Mouse (Mus musculus): Measurements from ENCODE around the gene Mrpl28. TPM values are rescaled to one million over a fixed set of nuclear protein-coding genes. Genes with fewer than 3 reads are reported as not detected.
"Not testable (repeated sequence)": the region's sequence is repeated elsewhere in the genome, so short reads cannot be mapped to it uniquely, and the experiment has no call there.

Mrpl28 gene
- 10 to 100 TPM; 72.2 to 81.8 TPM for total RNA-seq (2021)
- long read RNA-seq, transcript Mrpl28-201 (5 exons, 1,068 nt), result major isoform, 130 of 145 reads
- long read RNA-seq, partial matches to known transcripts, result 10 of 145 reads
- long read RNA-seq, other reads (novel, unspliced or antisense), result 4 of 145 reads

DNA sequence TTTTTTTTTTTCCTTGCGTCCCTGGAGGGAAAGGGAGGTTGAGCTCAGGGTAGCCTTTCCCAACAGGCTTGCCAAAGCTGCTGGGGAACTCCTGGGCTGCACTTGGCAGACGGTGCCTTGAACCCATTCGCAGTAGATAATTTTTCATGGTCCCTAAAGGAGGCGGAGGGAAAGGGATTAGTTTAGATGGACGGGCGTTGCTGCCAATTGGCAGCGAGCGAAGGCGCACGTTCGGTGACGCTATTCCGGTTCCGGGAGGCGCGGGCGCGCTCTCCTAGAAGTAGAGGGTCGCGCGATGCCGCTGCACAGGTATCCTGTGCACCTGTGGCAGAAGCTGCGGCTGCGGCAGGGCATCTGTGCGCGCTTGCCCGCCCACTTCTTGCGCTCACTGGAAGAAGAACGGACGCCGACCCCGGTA, at the start of gene Mrpl28:
Mrpl28 (plus strand) TSS at position 234 of the 418 bp plus-strand sequence.
- peak; percentile 86 to 93 for DNase-seq (ENCODE audit: low spot score in 2 of 2)

DNA sequence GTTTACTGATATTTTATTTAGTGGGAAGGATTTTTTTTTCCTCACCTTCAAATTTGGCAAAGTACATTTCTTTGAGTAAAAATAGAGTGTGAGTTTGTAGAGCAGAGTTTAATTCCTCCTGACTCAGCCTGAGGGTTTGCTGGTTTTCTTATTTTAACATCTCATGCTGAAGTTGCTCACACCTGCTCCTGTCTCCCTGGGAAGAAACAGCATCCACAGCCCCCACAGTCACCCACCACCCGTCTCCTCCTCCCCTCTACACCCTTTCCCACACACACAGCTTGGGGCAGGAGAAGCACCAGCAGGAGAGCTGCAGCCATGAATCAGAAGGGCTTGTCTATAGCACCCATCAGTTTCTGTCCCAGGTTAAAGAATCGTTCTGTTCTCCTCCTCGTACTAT, 48.1 kb upstream of the Mrpl28 start:
- DNase-seq (ENCODE audit: low spot score in 2 of 2), result no peak

DNA sequence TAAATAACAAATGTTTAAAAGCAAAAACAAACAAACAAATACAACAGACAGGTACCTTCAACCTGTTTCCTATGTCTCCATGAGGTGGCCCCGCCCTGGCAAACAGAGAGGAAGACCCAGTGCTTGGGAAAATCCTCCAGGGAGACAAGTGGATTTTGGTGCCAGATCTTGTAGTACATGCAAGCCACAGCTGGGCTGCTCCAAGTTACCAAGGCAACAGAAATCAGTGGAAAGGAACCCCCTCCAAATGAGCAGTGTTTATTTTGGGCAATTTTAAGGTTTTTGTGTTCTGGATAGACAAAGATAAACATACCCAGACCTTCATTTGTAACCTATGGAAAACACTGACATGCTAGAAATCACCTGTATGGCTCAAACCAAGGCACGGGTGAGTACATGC, 44.4 kb upstream of the Mrpl28 start:
- DNase-seq (ENCODE audit: low spot score in 2 of 2), result no peak

DNA sequence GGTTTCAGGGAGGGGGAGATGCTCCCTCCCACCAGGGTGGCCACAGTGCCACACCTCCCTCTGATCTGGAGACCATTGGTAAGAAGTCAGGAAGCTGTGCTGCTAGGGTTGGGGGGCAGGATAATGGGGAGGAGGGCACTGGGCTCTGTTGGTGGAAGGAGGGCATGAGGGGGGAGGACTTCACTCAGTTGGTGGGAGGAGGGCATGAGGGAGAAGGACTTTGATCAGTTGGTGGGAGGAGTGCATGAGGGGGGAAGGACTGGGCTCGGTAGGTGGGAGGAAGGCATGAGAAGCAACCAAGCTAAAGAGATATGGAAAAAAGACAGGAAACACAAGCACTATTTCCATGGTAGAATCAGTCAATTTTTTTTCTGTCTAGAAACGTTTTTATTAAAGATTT, 42.4 kb upstream of the Mrpl28 start:
- DNase-seq (ENCODE audit: low spot score in 2 of 2), result no peak

DNA sequence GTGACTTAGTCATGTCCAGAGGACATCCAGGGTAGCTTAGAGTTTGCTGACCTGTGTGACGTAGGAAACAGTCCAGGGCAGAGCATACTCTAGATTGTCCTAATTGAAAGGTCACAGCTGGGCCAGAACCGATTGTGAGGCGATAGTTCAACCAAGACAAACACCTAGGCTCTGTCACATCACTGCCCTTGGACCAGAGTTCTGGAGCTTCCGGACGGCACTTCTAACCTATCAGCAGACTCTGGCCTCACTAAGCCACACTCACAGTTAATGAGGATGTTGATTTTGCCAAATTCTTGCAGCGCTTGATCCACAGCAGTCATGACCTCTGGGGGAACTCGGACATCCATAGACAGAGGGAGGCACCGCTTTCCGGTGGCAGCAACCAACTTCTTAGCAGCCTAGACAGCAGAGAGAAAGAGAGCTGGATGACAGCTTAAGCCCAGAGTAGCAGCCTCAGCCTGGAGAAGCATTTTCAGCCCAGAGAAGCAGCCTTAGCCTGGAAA, 36.2 kb upstream of the Mrpl28 start:
- no peak for DNase-seq (ENCODE audit: low spot score in 2 of 2)

DNA sequence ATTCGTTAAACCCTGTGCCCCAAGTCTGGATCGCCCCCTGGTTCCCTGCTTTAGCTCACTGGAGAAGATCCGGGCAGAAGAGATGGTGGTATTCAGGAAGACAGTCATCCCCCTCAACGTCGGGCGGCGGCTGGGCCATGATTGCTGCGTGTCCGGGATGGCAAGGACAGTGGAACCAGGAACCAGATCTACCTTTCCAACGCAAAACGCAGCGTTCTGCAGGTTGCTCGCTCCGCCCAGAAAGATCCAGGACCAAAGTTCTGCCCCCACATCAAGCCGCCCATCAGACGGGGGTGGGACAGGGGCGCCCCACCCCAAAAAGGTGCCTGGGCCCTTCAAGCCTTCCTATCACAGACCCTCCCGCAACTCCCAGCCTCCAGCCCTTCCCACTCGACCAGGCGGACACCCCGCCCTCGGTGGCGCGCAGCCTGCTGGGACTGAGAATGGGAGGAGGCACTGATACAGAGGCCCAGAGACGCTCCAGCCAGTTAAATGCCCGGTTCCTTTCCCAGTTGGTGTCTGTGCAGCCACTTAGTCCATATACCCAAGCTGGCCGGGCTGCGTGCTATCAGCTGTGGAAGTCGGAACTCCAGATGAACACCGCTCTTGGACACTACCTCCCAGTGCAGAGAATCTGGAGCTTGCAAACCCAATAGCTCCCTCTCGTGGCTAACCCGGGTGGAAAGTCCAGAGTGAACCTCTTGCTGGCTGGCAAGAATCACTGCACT, 33.2 kb upstream of the Mrpl28 start, which contains the start of gene Decr2:
Decr2 (minus strand) TSS at position 433 of the 728 bp plus-strand sequence.
- peak; percentile 88 to 89 for DNase-seq (ENCODE audit: low spot score in 2 of 2)

DNA sequence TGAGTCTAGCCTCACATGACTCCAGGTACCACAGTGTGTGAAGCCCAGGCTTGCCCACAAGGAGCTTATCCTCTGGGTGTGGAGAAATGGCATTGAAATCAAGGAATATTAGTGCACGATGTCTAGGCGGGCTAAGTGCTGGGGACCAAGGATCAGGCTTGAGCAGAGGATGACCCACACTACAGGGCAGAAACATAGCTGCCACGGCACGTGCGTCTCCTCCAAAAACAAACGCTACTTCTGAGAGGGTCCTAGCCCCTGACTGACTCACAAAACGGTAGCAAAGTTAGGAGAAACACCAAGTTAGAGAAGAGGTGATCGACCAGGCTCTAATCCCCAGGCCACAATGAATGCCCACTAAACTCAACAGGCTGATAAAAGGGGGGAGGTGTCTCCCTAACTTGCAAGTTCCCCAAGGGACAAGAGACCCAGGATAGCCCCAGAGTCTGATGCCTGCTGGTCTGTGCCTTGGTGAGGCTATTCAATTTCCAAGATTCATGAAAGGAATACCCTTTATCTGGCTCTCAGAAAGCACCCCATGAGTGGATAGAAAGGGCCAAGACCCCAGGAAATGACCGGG, 28.7 kb upstream of the Mrpl28 start:
- DNase-seq (ENCODE audit: low spot score in 2 of 2), result no peak

DNA sequence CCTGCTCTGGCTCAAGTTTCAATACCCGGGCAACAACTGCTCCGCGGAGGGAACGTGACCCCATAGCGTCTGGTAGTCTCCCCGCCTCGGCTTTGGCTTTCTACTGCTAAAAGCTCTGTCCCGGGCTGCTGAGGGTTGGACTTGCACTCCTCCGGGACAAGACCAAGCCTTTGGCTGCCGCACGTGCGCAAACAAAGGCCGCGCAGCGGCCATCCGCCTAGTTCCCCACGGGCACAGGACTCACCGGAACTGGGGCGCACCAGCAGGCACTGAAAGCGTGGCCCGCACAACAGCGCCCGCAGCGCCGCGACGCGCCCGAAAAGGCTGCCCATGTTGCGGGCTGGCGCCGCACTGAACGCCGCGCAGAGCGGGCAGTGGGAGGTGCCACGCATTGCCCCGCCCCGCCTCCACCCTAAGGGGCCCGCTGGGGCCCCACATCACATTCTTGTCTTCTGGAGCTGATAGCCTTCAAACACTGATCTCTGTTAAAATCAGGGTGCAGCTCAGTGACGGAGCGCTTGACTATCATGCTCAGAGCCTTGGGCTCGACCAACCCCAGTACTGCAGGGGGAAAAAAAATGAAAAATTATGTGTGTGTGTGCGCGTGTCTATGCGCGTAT, 28.1 kb upstream of the Mrpl28 start, which contains the start of gene Nme4:
Nme4 (minus strand) TSS at position 482 of the 620 bp plus-strand sequence.
- DNase-seq (ENCODE audit: low spot score in 2 of 2), result peak; percentile 55 to 70

DNA sequence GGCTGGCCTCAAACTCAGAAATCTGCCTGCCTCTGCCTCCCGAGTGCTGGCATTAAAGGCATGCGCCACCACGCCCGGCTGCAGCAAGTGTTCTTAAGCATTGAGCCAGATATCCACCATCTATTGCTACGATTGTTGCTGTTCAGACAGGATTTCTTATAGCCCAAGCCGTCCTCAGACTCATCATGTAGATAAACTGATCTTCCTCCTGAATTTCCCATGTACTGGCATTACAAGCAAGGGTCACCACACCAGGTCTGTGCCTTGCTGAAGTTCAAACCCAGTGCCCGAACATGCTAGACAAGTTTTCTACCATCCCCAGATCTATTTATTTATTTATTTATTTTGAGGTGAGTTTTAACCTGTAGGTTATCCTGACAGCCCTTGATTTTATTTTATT, 24.8 kb upstream of the Mrpl28 start:
- no peak for DNase-seq (ENCODE audit: low spot score in 2 of 2)

DNA sequence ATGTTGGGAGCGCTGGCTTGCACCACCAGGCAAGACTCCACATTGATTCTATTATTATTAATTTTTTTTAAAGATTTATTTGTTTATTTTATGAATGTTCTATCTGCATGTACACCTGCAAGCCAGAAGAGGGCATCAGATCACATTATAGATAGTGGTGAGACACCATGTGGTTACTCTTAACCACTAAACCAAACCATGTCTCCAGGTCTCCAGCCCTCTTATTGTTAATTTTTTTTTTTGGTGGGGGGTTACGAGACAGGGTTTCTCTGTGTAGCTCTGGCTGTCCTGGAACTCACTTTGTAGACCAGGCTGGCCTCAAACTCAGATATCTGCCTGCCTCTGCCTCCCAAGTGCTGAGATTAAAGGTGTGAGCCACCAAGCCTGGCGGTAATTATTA, 24.0 kb upstream of the Mrpl28 start:
- DNase-seq (ENCODE audit: low spot score in 2 of 2), result not testable (repeated sequence)

DNA sequence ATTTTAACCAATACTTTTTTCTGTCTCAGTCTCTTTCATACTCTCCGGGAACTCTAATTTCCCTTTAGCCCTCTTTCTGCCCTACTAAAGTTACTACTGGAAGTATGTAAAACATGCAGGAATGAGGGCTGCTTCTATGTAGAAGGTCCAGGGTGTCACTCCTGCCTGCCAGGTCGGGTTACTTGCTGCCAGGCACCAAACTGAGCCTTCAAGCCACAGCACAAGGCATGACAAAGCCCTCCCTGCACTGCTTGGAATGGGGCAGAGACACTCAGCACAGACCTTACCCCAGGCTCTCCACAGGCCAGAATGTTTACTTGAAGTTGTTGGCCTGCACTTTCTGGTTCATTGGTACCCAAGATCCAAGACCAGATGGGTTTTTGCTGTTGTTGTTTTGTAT, 23.1 kb upstream of the Mrpl28 start:
- no peak for DNase-seq (ENCODE audit: low spot score in 2 of 2)

DNA sequence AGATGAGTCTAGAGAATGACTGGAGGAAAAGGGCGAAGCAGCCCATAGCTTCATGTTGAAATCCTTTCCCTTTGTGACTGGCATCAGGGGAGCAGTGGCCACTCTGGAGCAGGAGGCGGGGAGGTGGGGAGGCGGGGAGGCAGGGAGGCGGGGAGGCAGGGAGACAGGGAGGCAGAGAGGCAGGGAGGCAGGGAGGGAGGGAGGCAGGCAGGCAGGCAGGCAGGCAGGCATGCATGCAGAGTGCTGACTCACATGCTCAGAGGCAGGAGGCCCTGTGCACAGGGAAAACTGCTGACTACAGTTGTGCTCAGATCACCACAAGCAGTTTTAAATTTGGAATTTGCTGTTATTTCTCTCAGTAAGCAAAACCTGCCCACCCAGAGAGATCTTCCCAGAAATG, 21.8 kb upstream of the Mrpl28 start:
- DNase-seq (ENCODE audit: low spot score in 2 of 2), result no peak

DNA sequence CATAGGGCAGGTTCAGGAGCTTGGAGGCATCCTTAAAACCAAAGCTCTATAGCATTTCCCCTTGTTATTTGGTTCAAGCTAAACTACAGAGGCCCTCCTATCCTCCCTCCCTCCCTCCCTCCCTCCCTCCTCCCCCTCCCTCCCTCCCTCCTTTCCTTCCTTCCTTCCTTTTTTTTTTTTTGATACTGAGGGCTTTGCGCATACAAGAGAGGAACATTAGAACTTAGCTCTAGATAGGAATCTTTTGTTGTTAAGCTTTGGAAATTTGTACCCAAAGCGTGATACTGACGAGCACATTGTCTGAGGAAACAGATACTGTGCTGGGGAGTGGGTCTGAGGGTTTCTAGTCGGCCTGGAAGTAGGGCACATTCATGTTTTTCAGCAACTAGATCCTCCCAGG, 17.7 kb upstream of the Mrpl28 start:
- no peak for DNase-seq (ENCODE audit: low spot score in 2 of 2)

DNA sequence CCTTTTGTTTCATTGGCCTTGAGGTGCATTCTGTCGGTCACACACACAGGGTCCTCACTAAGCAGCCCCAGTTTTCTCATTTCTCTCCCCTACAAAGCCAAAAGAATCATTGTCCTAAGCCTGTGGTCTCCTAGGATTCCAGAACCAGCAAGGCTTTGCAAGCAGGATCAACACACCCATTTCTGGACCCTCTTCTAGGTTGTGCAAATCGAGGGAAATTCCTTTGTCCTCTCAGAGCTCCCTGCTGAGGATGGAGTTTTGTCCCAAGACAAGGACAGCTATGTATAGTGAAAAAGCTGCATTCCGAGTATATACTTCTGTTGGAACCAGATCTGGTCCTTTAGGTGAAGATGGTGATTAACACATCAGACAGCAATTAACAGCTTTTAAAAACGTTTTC, 13.1 kb upstream of the Mrpl28 start:
- DNase-seq (ENCODE audit: low spot score in 2 of 2), result no peak

DNA sequence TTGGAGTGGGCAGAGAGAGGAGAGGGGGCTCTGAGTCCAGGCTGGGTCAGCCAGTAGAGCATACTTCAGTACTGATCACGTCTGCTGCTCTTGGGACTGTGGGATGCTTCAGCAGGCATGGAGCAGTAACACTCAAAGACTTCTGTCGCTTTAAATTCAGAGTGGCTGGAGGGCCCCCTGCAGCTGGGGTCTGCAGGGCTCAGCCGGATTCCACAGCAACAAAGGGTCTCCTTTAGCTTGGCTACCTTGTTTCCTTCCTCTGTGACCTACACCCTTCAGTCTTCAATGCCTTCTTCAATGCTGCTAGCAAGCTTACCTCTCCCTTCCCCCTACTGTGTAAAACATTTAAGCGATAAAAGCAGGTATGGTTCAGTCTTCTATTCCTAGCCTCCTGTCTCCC, 12.3 kb upstream of the Mrpl28 start:
- DNase-seq (ENCODE audit: low spot score in 2 of 2), result no peak

DNA sequence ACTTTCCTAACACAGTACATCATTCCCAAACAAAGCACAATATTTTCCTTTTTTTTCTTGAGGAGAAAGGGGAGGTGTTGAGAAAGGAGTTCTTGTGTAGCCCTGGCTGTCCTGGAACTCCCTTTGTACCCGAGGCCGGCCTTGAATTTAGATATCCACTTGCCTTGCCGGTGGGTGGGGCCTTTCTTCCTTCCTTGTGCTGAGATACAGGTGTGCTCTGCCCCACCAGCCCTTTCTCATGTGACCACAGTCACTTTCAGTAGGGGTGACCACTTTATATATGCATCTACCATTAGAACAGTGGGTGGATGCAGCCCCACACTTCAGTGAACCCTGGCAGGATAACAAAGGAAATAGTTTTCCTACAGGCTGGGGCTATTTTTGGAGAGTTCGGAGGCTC, 11.6 kb upstream of the Mrpl28 start:
- no peak for DNase-seq (ENCODE audit: low spot score in 2 of 2)

DNA sequence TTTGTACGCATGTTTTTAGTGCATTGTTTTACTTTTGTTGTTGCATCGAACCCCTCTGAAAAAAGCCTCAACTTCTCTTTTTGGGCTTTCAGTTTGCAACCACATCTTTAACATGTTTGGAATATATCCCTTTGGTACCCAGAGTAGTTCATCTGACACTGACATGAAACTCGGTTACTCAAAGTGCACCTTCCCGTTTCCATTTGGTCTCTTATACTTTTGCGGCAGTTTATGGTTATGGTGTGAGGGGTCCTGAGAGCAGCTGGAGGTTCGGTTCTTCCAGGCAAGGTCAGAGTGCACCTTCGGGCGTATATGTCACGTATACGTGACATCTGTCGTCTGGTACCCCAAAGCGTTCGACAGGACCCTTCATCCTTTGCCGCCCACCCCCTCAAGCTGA, 10.5 kb upstream of the Mrpl28 start:
- DNase-seq (ENCODE audit: low spot score in 2 of 2), result no peak

DNA sequence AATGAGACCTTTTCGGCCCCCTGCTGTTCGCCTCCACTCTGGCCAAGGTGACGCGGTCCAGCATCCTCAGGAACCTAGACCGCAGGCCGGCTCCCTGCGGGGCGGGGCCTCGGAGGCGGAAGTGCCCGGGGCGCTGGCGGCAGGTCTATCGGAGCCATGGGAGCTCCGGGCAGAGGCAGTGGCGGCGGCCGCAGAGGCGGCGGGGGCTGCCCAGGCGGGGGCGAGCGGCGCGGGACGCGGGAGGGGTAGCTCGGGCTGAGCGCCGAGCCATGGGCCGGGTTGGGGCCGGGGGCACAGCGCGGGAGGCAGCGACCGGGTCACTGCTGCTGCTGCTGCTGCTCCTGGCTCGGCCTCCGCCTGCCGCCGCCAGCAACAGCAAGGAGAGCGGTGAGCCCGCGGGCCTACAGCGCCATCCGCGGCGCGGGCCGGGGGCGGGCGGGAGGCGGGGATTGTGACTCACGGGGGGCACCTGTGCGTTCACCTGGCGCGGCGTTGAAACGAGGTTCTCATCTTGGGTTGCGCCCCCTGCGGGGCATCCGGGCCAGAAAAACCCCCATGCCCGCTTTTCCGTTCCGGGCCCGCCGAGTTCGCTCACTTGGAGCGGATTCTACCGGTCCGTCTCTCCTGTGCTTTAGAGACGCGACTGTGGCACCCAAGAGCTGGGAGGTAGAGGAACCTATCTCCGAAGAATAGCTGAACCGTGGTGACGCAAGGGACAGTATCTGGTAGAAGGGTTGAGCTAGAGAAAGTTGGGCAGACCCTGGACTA, 9.9 kb upstream of the Mrpl28 start, which contains the start of gene Tmem8:
Tmem8 (plus strand) TSS at position 119 of the 768 bp plus-strand sequence.
- DNase-seq (ENCODE audit: low spot score in 2 of 2), result peak; percentile 59 to 65

DNA sequence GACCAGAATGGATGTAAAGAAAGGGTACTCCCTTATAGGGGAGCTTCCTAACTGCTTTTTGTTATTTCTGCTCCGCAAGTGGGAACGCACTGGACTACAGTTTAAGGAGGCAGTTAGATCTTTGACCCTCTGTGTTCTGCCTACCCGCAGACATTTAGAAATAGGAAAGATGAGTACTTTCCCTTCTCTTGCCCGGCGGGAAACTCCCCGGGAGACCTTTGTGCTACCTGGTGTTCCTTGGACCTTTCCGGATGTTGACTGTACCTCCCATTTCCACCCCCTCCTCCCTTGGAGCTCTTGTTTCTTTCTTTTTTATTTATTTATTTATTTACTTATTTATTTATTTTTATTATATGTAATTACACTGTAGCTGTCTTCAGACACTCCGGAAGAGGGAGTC, 9.2 kb upstream of the Mrpl28 start:
- DNase-seq (ENCODE audit: low spot score in 2 of 2), result no peak

DNA sequence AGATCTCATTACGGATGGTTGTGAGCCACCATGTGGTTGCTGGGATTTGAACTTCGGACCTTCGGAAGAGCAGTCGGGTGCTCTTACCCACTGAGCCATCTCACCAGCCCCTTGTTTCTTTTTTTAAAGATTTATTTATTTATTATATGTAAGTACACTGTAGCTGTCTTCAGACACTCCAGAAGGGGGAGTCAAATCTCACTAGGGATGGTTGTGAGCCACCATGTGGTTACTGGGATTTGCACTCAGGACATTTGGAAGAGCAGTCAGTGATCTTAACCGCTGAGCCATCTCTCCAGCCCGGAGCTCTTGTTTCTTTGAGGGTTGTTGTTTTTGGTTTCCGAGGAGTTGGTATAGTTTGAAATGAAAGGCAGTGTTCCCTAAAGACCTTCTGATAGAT, 8.8 kb upstream of the Mrpl28 start:
- DNase-seq (ENCODE audit: low spot score in 2 of 2), result not testable (repeated sequence)

All from layer of hippocampus, postnatal 10 days (tissue).